Mouse (Mus musculus) B cell, adult 2 months (primary cell): ENCODE data around the gene C8g.

Source experiments
- DNase-seq, 2 experiments: peaks; one replicate each; pipeline ENCODE4 v3.0.0; 2022

C8g gene

GRCm38 (mm10) chr2:25500071-25500575 is 1.4 kb downstream of the C8g start:
- no peak for DNase-seq

- DNase-seq = no peak
Measured at GRCm38 (mm10) chr2:25498622-25499478, 2.7 kb downstream of the C8g start.

- DNase-seq = no peak
Measured at GRCm38 (mm10) chr2:25497846-25498575, 3.5 kb downstream of the C8g start.

DNA sequence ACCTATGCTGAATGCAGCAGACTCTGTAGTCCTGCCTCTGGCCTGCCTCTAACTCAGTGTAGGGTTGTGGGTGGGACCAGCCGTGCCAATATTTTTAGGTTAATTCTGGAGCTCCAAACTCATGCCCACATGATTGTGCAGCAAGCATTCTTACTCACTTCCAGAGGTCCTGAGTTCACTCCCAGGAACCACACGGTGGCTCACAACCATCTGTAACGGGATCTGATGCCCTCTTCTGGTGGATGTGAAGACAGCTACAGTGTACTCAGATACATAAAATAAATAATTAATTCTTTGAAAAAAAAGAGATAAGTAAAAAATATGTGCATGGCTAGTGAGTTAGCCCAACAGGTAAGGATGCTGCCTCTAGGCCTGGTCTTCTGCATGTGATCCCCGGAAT is 5.1 kb downstream of the C8g start:
- peak; percentile 24 to 36 for DNase-seq

DNA sequence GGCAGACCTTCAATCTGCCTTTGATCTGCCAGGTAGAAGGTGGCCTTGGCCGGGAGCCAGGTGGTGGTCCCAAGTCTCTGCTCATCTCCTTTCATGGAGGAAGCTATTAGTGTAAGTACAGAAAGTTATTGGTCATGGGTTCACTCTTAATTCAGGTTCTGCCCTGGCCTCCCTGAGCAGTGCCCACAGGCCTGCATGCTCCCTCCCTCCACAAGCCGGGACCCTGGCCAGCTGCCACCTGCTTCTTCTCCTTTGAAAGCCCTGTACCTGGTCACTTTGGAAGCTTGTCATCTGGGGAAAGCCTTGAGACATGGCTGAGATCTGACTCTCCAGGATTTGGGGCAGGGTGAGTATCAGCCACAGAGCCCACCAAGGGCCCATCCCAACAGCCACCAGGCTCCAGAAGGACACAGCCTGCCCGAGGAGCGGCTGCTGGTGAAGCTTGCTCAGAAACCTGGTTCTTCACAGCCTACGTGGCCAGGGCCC is 8.0 kb downstream of the C8g start, which contains the start of gene Lcn12:
Gene Lcn12, minus strand, starts transcription at position 436 of the 486 bp plus-strand sequence.
- no peak for DNase-seq

- DNase-seq = no peak
Measured at GRCm38 (mm10) chr2:25492988-25493387, 8.5 kb downstream of the C8g start.

DNA sequence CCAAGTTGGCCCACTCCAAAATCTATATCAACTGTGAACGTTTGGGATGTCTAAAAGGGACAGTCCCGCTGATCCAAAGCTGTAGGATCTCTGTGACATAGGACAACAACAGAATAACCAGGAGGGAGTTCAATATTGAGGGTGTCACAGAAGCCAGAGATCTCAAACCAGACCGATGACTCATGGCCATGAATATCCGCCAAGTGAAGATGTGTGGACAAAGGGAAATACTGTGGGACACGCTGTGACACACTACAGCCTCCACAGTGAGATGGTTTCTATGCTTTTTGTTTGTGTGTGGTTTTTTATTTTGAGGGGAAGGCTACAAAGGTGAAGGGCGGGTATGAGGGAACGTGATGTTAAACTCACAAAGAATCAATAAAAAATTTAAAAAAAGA is 12.8 kb downstream of the C8g start:
- DNase-seq = no peak

DNA sequence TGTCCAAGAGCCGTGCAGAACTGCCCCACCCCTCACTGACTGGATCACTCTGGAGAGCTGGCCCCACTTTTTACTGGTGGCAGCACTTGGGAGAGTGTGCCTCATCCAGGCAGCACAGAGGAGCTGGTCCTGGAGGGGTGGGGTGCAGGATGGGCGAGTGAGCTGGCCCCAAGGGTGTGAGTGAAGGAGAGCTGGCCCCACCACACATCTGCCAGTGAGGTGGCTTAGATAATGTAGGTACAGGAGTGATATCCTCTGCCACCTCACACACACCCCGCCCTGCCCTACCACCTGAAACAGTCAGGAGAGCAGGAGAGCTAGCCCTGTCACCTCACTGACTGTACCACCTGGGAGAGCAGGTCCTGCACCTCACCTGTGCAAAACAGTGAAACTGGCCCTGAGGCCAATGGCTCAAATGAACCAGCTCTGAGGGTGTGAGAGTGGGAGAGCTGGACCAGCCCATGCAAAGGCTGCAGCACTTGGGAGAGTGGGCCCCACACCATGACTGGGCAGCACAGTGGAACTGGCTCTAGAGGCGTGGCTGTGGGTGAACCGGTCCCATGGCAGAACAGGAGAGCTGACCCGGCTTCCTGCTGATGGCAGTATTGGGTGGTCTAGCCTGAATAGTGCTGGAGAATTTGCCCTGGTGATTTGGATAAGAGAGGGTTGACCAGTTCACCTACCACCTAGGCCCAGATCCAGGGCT is 13.4 kb downstream of the C8g start:
- no peak for DNase-seq

DNA sequence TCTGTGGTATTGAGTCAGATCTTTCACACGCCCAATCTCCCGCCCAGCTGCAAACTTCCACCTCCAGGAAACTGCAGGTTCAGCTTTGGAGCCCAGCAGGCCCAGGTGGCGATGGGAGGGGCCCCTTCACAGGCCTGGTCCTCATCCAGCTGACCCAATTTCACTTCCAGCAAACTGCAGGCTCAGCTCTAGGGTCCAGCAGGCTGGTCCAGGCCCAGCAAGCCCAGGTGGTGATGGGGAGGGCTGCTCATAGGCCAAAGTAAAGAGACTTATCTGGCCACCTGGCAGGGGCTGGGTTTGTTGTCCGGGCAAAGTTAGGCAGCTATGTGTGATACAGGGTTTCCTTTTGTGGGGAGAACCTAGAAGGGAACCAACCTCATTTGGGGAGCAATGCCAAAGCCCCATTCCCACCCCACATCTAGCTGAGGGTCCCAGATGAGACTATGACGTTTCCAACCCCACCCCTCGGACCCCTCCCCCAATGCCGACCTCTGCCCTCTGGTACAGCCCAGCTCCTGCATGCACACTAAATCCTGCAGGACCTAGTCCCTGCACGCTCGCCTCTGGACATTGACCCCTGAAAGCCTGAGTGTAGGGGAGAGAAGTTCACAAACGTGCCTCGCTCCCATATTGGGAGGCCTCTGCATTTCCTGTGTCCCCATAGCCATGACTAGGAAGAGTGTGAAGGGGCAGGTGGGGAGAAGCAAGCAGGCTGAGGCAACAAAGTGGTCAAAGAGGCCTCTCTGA is 16.4 kb downstream of the C8g start:
- DNase-seq = no peak

DNA sequence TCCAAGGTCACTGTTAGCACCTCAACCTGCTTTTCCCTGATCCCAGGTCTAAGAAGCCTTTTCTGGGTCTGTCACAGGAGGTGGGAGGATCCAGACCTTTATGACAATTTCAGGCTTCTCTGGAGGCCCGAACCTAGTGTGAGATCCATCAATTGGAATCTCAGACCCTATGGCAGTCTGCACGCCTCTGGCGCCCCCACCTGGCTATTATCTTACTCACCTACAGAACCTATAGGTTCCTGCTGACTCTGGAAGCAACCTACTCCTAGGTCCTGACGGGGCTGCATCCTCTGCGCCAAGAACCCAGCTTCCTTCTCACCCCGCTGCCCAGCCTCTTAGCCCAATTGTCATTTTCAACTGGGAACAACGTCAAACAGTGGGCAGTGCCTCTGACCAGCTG is 18.6 kb downstream of the C8g start:
- DNase-seq = peak; percentile 79 to 83

GRCm38 (mm10) chr2:25480541-25480940 is 21.0 kb downstream of the C8g start:
- DNase-seq = no peak

- no peak for DNase-seq
Measured at GRCm38 (mm10) chr2:25479551-25480311, 21.8 kb downstream of the C8g start.

DNA sequence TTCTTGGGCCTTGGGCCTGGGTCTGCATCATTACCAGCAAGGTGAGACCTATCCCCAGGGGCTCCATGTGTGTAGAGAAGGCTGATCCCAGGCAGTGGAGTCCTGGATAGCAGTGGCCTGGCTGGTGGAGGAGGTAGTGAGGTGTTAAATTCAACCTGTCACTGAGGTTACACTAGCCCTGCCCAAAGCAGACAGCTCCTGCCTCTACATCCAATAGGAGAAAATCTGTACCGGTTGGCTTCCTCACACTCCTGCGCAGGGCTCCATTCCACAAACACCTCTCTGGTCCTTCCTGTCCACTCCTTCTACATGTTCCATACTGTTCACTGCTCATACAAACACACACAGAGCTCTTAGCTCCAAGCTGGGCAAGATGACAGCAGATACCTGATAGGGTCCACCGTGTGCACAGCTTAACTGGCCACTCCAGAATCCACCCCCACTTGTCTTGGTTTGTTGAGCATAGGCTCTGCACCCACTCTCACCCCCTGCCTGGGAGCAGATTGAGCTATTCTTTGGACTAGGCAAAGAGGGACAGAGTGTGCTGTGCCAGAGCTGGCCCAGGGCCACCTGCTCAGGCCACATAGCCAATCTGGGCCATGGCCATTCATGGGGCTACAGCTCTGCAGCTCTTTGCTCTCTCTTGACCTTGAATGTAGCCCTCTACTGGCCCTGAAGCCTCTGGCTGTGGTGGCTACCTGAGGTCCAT is 23.4 kb downstream of the C8g start:
- no peak for DNase-seq

GRCm38 (mm10) chr2:25477541-25477940 is 24.0 kb downstream of the C8g start:
- DNase-seq = no peak

DNA sequence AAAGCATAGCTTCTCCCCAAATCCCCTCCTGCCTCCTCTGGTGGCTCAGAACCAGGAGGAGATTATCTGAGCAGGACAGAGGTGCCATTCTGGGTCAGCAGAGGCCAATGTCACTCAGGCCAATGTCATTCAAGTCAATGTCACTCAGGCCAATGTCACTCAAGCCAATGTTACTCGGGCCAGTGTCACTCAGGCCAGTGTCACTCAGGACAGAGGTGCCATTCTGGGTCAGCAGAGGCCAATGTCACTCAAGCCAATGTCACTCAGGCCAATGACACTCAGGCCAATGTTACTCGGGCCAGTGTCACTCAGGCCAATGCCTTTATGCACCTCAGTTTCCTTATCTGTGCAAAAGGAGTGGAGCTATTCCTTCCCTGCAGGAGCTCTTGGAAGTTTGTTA is 29.0 kb downstream of the C8g start:
- DNase-seq = no peak

GRCm38 (mm10) chr2:25469969-25470368 is 31.6 kb downstream of the C8g start, which contains the start of gene Ptgds:
Gene Ptgds (minus strand): TSS chr2:25470046.
- no peak for DNase-seq

GRCm38 (mm10) chr2:25468962-25469915 is 32.3 kb downstream of the C8g start:
- DNase-seq = no peak

GRCm38 (mm10) chr2:25467606-25468303 is 33.8 kb downstream of the C8g start:
- DNase-seq = no peak
